Mouse (Mus musculus): Measurements from ENCODE around the gene Akap11. TPM values are rescaled to one million over a fixed set of nuclear protein-coding genes. Genes with fewer than 3 reads are reported as not detected.

Gene Akap11
- 0.72 and 1.4 TPM in 2 replicates for polyA plus RNA-seq (2012; rRNA removed; ENCODE audit: low replicate concordance)

DNA sequence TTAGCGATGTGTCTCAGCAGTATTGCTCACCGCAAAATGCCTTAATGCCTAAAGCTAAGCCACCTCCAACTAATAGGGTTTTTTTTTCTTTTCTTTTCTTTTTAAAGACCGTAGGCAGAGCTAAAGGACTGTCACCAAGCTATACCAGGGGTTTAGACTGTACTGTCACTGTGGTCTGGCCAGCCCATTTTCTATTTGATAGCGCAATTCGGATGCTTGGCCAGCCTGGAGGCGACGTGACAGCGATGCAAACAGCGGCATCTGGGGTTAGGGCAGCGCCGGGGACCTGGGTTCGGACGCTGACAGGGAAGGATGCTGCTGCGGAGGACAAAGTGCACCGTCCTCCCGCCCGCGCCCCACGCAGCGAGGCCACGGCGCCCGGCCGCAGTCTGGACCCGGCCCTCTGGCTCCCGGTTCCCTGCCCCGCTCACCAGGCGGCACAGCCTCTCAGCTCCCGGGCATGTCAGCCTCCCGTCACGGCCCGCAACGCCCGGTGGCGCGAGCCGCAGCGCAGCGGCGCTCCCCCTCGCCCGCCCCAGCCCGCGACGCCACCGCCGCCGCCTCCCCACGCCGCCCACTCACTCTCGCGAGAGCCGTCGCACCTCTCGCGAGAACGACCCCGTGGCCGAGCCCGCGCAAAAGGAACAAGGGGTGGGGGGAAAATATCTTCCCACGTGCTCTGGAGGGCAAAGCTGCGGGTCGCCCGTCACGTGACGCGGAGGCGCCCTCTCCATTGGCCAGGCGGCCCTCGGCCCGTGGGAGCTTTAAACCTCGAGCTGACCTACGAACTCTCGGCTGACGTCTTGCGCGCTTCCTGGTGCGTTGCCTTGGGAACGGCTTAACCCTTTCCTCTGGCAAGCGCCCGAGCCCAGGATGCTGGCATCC, at the start of gene Akap11:
Akap11 (minus strand) TSS at position 528 of the 885 bp plus-strand sequence.

Other genes with a start within 250 kb of the Akap11 start
- 0.13 and 0.47 TPM in 2 replicates for gene Tnfsf11, start 228.8 kb downstream of the Akap11 start, polyA plus RNA-seq (2012; rRNA removed; ENCODE audit: low replicate concordance)
- gene Dgkh, start 196.0 kb upstream of the Akap11 start, polyA plus RNA-seq (2012; rRNA removed; ENCODE audit: low replicate concordance), result 0.13 and 0.28 TPM in 2 replicates

Measured in duodenum, adult 2 months (tissue).